Mouse (Mus musculus) small intestine, adult 10 weeks (tissue): ENCODE results near the gene Phf20. TPM values are rescaled to one million over a fixed set of nuclear protein-coding genes. Genes with fewer than 3 reads are reported as not detected.

Experiments
- polyA plus RNA-seq: library from polyadenylated mRNA; stranded (reverse); fragments of 350-450 nt; fragmentation: Illumina TruSeq; extraction: RNeasy Lipid Tissue Mini Kit (QIAGEN cat#74804); gene quantifications from one replicate; pipeline ENCODE4 v1.2.3, GENCODE M21; 2014; ENCODE audit warnings: low replicate concordance

Gene Phf20
- 7.0 TPM for polyA plus RNA-seq

GRCm38 (mm10) chr2:156196302-156197128 lies at the start of gene Phf20:
Gene Phf20, plus strand, starts transcription at chr2:156196466.

GRCm38 (mm10) chr2:156180094-156180821 lies 16.0 kb upstream of the Phf20 start, which contains the start of gene Rbm39:
Gene Rbm39, minus strand, starts transcription at chr2:156180238.

GRCm38 (mm10) chr2:156312297-156312897 lies 116.1 kb downstream of the Phf20 start, which contains the start of the genes Cnbd2 and Scand1:
Gene Cnbd2, plus strand, starts transcription at chr2:156312299.
Gene Scand1, minus strand, starts transcription at chr2:156312704.

Other genes with a start within 250 kb of the Phf20 start
- gene Cep250, start 240.0 kb upstream of the Phf20 start, polyA plus RNA-seq = 0.82 TPM
- 2.9 TPM for gene 6430550D23Rik, start 188.5 kb upstream of the Phf20 start, polyA plus RNA-seq
- 5.4 TPM for gene Ergic3, start 188.4 kb upstream of the Phf20 start, polyA plus RNA-seq
- gene Fer1l4, start 143.5 kb upstream of the Phf20 start, polyA plus RNA-seq = not detected
- not detected for gene Spag4, start 131.3 kb upstream of the Phf20 start, polyA plus RNA-seq
- gene Cpne1, start 84.5 kb upstream of the Phf20 start, polyA plus RNA-seq = 35.0 TPM
- 13.5 TPM for gene Rbm12, start 84.5 kb upstream of the Phf20 start, polyA plus RNA-seq
- 7.4 TPM for gene Gm28036, start 69.4 kb upstream of the Phf20 start, polyA plus RNA-seq
- 1.3 TPM for gene Romo1, start 52.4 kb upstream of the Phf20 start, polyA plus RNA-seq
- 64.2 TPM for gene Nfs1, start 52.3 kb upstream of the Phf20 start, polyA plus RNA-seq
- gene Rbm39, start 16.2 kb upstream of the Phf20 start, polyA plus RNA-seq = 688 TPM
- gene Cnbd2, start 115.8 kb downstream of the Phf20 start, polyA plus RNA-seq = 0.85 TPM
- gene Scand1, start 116.2 kb downstream of the Phf20 start, polyA plus RNA-seq = not detected
- 2.3 TPM for gene Epb41l1, start 224.4 kb downstream of the Phf20 start, polyA plus RNA-seq